Mouse (Mus musculus) cerebellum, adult 2 months (tissue): Measurements from ENCODE around the gene Nop16. TPM values are rescaled to one million over a fixed set of nuclear protein-coding genes. Genes with fewer than 3 reads are reported as not detected.
A peak's percentile ranks its signal among the peaks of the same experiment; 100 is the strongest.

Source experiments
- DNase-seq, 2 experiments: peaks; one replicate each; pipeline ENCODE4 v3.0.0; 2021
- H3K27ac ChIP-seq: fragments of 200-500 bp; 2 replicates; pipeline ENCODE4 v1.5.1; 2012; ENCODE audit warnings: low read length, control low read depth, inconsistent platforms; ENCODE audit not compliant: insufficient read depth
- H3K27me3 ChIP-seq: fragments of 200-500 bp; 2 replicates; pipeline ENCODE4 v1.6.1; 2012; ENCODE audit warnings: inconsistent platforms, mild to moderate bottlenecking, low read length, moderate library complexity; ENCODE audit not compliant: control insufficient read depth, insufficient read depth
- H3K4me1 ChIP-seq: fragments of 200-500 bp; 2 replicates; pipeline ENCODE4 v1.6.1; 2011; ENCODE audit warnings: low read length; ENCODE audit not compliant: control insufficient read depth, insufficient read depth
- H3K4me3 ChIP-seq: fragments of 200-500 bp; replicated peaks from 2 replicates; pipeline ENCODE3; 2011; ENCODE audit warnings: mild to moderate bottlenecking, low read depth, low read length, control low read depth; ENCODE audit not compliant: insufficient read depth
- CTCF ChIP-seq: fragments of 200-500 bp; IDR thresholded peaks from 2 replicates; pipeline ENCODE4 v1.5.1; 2011; ENCODE audit warnings: low read depth, mild to moderate bottlenecking, control low read depth, low read length, moderate library complexity, borderline replicate concordance; ENCODE audit not compliant: insufficient read depth
- POLR2A ChIP-seq: fragments of 200-500 bp; IDR thresholded peaks from 2 replicates; pipeline ENCODE4 v1.6.1; 2011; ENCODE audit warnings: low read length, control low read depth, borderline replicate concordance; ENCODE audit not compliant: insufficient read depth
- WGBS: fragments of 180-500 bp; shearing (Covaris S2); methylation state at CpG from one replicate; pipeline ENCODE4 v1.1.7; 2018; 5-methylcytosine and 5-hydroxymethylcytosine counted together
- polyA plus RNA-seq: library from polyadenylated mRNA; depleted of rRNA; stranded (reverse); fragments of >200 nt; gene quantifications from 2 replicates; pipeline ENCODE4 v1.2.3, GENCODE M21; 2012; rRNA removed

Nop16 gene
- 24.4 and 26.4 TPM in 2 replicates for polyA plus RNA-seq

DNA sequence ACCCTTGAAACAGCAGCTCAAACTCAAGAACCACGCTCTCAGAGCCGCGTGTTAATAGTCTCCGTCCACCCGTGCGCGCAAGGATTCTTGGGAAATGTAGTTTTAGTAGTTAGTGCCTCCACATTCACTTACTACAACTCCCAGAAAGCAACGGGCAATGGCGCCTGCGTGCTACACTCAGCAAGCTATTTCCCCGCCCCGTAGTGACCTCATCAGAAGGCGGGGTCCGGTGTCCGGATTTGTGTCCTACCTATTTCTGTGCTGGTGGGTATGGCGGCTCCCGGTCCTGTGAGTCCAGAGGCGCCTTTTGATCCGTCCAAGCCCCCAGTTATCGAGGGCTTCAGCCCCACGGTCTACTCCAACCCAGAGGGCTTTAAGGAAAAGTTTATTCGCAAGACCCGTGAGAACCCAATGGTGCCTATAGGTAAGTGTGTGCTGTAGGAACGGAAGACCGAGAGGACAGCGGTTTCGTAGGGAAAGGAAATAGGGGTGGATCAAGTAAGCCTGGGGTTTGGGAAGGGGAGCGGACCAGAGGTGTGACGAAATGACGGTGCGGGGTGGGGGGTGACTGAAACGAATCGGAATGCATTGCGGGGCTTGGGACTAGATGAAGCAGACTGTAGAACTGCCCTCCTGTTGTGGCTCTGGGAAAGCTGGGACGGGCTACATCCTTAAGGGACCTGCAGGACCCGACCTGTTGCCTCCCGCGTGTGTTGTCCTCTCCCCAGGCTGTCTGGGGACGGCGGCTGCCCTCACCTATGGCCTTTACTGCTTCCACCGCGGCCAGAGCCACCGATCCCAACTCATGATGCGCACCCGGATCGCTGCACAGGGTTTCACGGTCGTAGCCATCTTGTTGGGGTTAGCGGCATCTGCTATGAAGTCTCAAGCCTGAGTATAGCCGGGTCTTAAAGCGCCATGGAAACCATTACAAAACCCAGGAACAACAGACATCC lies at the start of gene Nop16, which contains the start of gene Higd2a:
TSS of gene Nop16 (minus strand) at position 95 of the 956 bp plus-strand sequence.
TSS of gene Higd2a (plus strand) at position 212 of the 956 bp plus-strand sequence.
- peak; percentile 97 to 99 for DNase-seq
- TF ChIP-seq CTCF (no peak), POLR2A (peak; percentile 69; the same call in 1 of the 2 replicates)
- H3K27me3 ChIP-seq = no peaks in the 10 kb centered on the region
- under 1% methylated on average over 51 of the region's 51 CpGs for WGBS
- H3K4me1 ChIP-seq = peaks cover 5% of the 10 kb centered on the region
- peak within 1 kb of the TSS; percentile 76 for H3K27ac ChIP-seq
- H3K4me3 ChIP-seq = peak within 1 kb of the TSS; percentile 70

GRCm38 (mm10) chr13:54635011-54635410 lies 45.1 kb upstream of the Nop16 start:
- no peaks in the 10 kb centered on the region for H3K4me1 ChIP-seq
- H3K27me3 ChIP-seq = no peaks in the 10 kb centered on the region
- DNase-seq = no peak
- 95% methylated on average over 3 of the region's 3 CpGs for WGBS
- no peak overlapping the region for H3K27ac ChIP-seq
- TF ChIP-seq CTCF = no peak
- TF ChIP-seq POLR2A = no peak
- no peak overlapping the region for H3K4me3 ChIP-seq

DNA sequence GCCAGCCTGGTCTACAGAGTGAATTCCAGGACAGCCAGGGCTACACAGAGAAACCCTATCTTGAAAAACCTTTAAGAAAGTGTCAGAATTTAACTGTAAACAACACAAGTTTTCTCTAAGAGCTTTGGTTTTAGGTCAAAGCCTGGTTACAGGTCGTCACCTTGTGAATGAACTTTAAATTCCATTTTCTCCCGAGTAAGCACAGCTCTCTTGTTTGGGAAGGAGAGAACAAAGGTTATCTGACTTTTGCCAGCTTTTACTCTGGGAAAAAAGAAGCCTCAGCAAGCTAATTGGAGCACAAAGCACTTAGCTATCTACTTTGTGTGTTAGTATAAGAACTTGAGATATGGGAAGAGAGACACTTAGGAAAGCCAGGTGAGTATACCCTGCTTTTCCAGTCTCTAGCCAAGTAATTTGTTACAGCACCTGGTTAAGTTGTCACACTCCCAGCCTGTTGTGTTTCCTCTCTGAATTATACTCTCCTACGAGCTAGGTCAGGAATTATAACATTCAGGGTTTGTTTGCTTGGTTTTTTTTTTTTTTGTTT lies 42.9 kb upstream of the Nop16 start:
- TF ChIP-seq CTCF (no peak), POLR2A (no peak)
- Histone ChIP-seq H3K27ac (no peak overlapping the region), H3K4me1 (no peaks in the 10 kb centered on the region), H3K27me3 (no peaks in the 10 kb centered on the region), H3K4me3 (no peak overlapping the region)
- 77% methylated on average over 3 of the region's 3 CpGs for WGBS
- no peak for DNase-seq

DNA sequence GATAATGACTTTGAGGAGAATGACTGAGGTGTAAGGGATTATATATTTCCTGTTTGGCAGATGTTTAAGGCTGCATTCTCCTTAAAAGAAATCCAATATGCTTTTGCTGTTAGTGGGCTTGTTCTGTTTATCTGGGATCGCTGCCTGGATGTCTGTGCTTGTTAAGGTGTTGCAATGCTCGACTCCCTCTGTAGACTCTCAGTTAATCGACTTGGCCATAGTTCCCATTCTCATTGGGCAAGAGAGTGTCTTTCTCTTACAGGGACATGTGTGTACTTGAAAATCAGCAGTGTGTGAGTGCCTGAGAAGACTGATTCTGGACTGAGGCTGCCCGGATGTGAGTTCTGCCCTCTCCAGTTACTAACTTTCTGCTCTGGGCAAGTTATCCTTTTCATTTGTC lies 39.2 kb upstream of the Nop16 start:
- TF ChIP-seq CTCF (no peak), POLR2A (no peak)
- Histone ChIP-seq H3K4me1 (no peaks in the 10 kb centered on the region), H3K27me3 (no peaks in the 10 kb centered on the region), H3K27ac (no peak overlapping the region), H3K4me3 (no peak overlapping the region)
- DNase-seq = no peak
- whole genome bisulfite sequencing = 84% methylated on average over 4 of the region's 4 CpGs

- no peak for DNase-seq
- H3K4me1 ChIP-seq = peaks cover 4% of the 10 kb centered on the region
- peak overlapping the region; percentile 83 for H3K4me3 ChIP-seq
- WGBS = under 1% methylated on average over 27 of the region's 27 CpGs
- no peaks in the 10 kb centered on the region for H3K27me3 ChIP-seq
- H3K27ac ChIP-seq = peak overlapping the region; percentile 60
- TF ChIP-seq POLR2A = no peak
Observed at GRCm38 (mm10) chr13:54621960-54622521, 32.2 kb upstream of the Nop16 start.

DNA sequence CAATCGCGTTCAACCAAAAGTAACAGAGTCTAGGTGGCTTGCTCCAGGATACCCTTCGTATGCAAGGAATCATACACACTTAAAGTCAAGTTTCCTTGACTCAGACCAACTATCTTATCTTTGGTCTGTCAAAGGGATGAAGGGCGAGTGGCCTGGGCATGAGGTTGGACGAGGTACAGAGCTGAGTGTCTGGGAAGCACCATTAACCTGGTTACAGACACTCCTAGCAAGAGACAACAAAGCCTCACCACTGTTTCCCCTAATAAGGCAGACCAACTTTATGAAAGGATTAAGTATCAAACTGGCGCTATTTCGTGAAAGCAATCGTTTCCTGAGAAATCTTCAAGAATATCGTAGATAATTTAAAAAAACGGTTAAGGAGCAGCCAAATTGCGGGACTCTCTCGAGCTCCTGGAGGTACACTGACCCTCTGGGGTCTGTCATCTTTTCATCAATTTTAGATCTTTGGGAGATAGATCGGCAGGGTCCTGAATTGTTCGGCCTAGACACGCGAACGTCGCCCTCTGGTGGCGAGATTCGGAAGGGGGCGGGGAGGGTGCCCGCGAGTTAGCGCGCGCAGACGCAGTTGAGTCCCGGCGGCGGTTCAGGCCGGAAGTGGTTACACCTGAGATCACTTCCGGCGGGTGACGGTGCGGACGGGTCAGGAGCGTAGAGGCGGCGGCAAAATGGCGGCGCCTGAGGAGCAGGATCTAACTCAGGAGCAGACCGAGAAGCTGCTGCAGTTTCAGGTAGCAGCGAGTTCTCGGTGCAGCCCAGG lies 31.5 kb upstream of the Nop16 start, which contains the start of gene Faf2:
TSS of gene Faf2 (plus strand) at position 630 of the 778 bp plus-strand sequence.
- Histone ChIP-seq H3K4me3 (peak within 1 kb of the TSS; percentile 83), H3K4me1 (peaks cover 4% of the 10 kb centered on the region), H3K27ac (peak within 1 kb of the TSS; percentile 60), H3K27me3 (no peaks in the 10 kb centered on the region)
- 12% methylated on average over 44 of the region's 44 CpGs for WGBS
- peak; percentile 97 to 100 for DNase-seq
- peak; percentile 86; the same call in 1 of the 2 replicates for TF ChIP-seq CTCF
- TF ChIP-seq POLR2A = peak; percentile 77; the same call in 1 of the 2 replicates

GRCm38 (mm10) chr13:54616998-54617397 lies 27.1 kb upstream of the Nop16 start:
- TF ChIP-seq POLR2A = no peak
- TF ChIP-seq CTCF = no peak
- Histone ChIP-seq H3K4me3 (no peak overlapping the region), H3K27me3 (no peaks in the 10 kb centered on the region), H3K27ac (no peak overlapping the region), H3K4me1 (no peaks in the 10 kb centered on the region)
- 63% methylated on average over 6 of the region's 6 CpGs for WGBS
- DNase-seq = no peak
